Mouse (Mus musculus): Measurements from ENCODE around the gene Cfl2.

DNA sequence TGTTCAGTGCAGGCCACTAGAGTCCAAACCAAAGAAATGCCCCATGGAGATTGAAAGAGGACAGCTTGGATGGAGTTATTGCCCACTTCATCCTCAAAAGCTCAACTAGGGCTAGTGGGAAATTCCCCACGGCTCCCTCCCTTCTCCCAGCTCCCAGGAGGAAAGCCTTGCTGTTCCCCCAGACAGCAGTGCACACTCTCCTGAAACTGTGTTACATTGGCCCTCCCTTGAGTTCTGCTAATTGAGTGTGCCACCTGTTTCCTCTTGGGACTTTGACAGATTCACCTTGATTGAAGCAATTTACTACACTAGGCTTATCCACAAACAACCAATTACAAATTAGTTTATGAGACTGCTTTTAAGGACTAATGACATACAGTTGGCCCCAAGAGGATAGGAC lies 34.6 kb downstream of the Cfl2 start:
- TF ChIP-seq POLR2A (IDR thresholded peaks at IDR 0.05; ENCODE audit: low read depth, low read length): no peak
- TF ChIP-seq CTCF (conservative IDR thresholded peaks at IDR 0.05; ENCODE audit: insufficient read depth, insufficient read length, low read depth, low read length): no peak

All from kidney, adult 2 months (tissue).